ENCODE assay signal across 1 mouse cellular context in the genomic region with DNA sequence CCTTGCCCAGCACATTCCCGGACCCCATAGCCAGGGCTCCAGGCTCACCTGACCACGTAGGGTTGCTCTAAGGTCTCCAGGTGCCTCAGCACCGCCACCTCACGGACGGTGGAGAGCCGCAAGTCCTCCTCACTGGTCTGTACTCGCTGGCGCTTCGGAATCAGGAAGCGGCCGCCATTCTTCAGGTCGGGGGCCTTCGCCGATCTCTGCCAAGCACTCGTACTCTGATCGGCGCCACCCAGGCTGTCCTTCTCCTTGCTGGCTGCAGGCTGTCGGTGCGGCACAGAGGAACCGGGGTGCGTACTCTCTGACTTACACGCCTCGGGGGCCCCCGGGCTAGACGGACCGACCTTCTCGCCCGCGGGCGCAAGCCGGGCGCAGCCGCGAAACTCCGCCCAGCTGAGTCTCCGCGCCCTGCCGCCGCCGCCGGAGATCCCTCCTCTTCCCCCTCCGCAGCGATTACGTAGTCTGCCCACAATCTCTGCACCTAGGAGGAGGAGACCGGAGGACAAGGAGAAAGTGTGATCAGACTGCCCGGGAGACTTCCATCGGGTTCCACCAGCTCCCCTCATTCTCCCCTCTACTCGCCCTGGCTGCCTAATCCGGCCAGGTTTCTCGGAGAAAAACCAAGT.
A peak's percentile ranks its signal among the peaks of the same experiment; 100 is the strongest.
TF ChIP-seq lines count a peak whose summit lies in the region.

No protein-coding gene starts in this region.

TF ChIP-seq in CH12.LX, 34 proteins besides CTCF, POLR2A, EP300 and RAD21 (continued from another document):
- TF ChIP-seq BHLHE40 (IDR thresholded peaks at IDR 0.05; ENCODE audit: low read depth, low read length) (no peak; the same call in 1 of the 2 replicates), MXI1 (IDR thresholded peaks at IDR 0.05; ENCODE audit: low read depth, low read length) (no peak), E2F4 (IDR thresholded peaks at IDR 0.05; ENCODE audit: insufficient replicate concordance, low read depth, low read length) (no peak), TBP (conservative IDR thresholded peaks at IDR 0.05; ENCODE audit: low read depth, low read length) (0 out of 2 replicates have a peak, but pooled peaks have one; percentile 37), HCFC1 (IDR thresholded peaks at IDR 0.05; ENCODE audit: low read depth, low read length) (peak; percentile 33; the same call in 1 of the 2 replicates), POLR2AphosphoS2 (IDR thresholded peaks at IDR 0.05; ENCODE audit: low read depth, low read length) (no peak), CHD1 (IDR thresholded peaks at IDR 0.05; ENCODE audit: low read depth, low read length) (no peak), MAZ (IDR thresholded peaks at IDR 0.05; ENCODE audit: low read depth, low read length) (no peak), MAX (IDR thresholded peaks at IDR 0.05; ENCODE audit: low read length) (0 out of 2 replicates have a peak, but pooled peaks have one; percentile 41), RCOR1 (conservative IDR thresholded peaks at IDR 0.05; ENCODE audit: low read depth, low read length) (no peak), ETS1 (conservative IDR thresholded peaks at IDR 0.05; ENCODE audit: low read depth, low read length) (no peak), ZMIZ1 (IDR thresholded peaks at IDR 0.05; ENCODE audit: low read depth, low read length) (peak; percentile 80), JUN (IDR thresholded peaks at IDR 0.05; ENCODE audit: insufficient read depth, low read depth, low read length) (no peak), MEF2A (IDR thresholded peaks at IDR 0.05; ENCODE audit: borderline replicate concordance, low read depth, low read length) (0 out of 2 replicates have a peak, but pooled peaks have one; percentile 23), NELFE (IDR thresholded peaks at IDR 0.05; ENCODE audit: low read depth, low read length) (peak; percentile 77), MYC (IDR thresholded peaks at IDR 0.05; ENCODE audit: low read depth, low read length) (no peak; the same call in 1 of the 2 replicates), PAX5 (IDR thresholded peaks at IDR 0.05; ENCODE audit: low read length) (no peak), ZC3H11A (IDR thresholded peaks at IDR 0.05; ENCODE audit: low read depth, low read length) (no peak), ZNF384 (IDR thresholded peaks at IDR 0.05; ENCODE audit: low read depth, low read length) (no peak), SIN3A (IDR thresholded peaks at IDR 0.05; ENCODE audit: low read length) (peak; percentile 48; the same call in 1 of the 2 replicates), NRF1 (IDR thresholded peaks at IDR 0.05; ENCODE audit: low read depth, low read length) (peak; percentile 62), GABPA (IDR thresholded peaks at IDR 0.05; ENCODE audit: insufficient replicate concordance, low read depth, low read length) (no peak), JUND (conservative IDR thresholded peaks at IDR 0.05; ENCODE audit: low read depth, low read length) (no peak), ZKSCAN1 (IDR thresholded peaks at IDR 0.05; ENCODE audit: borderline replicate concordance, low read depth, low read length) (no peak), TCF12 (IDR thresholded peaks at IDR 0.05; ENCODE audit: low read depth, low read length) (peak; percentile 58; the same call in 1 of the 2 replicates), CHD2 (IDR thresholded peaks at IDR 0.05; ENCODE audit: low read length) (no peak)
